Mouse (Mus musculus) hindbrain, embryonic 12.5 days (tissue): ENCODE data around the gene Nhsl2. TPM values are rescaled to one million over a fixed set of nuclear protein-coding genes. Genes with fewer than 3 reads are reported as not detected.

Experiments used
- ATAC-seq: fragments of 200-750 bp; cut with Nextera tagmentation; 2 replicates; pipeline ENCODE4 v1.8.0; 2017; ENCODE audit warnings: moderate TSS enrichment; ENCODE audit not compliant: low FRiP score
- H3K27ac ChIP-seq: fragments of 300-500 bp; sonication (generic); 2 replicates; pipeline ENCODE4 v1.5.1; 2016; ENCODE audit warnings: mild to moderate bottlenecking
- H3K27me3 ChIP-seq: fragments of 300-500 bp; sonication (generic); 2 replicates; pipeline ENCODE4 v1.6.1; 2016; ENCODE audit warnings: mild to moderate bottlenecking
- H3K36me3 ChIP-seq: fragments of 300-500 bp; sonication (generic); 2 replicates; pipeline ENCODE4 v1.6.1; 2016; ENCODE audit warnings: mild to moderate bottlenecking
- H3K4me1 ChIP-seq: fragments of 300-500 bp; sonication (generic); 2 replicates; pipeline ENCODE4 v1.6.1; 2016
- H3K4me2 ChIP-seq: fragments of 300-500 bp; sonication (generic); replicated peaks from 2 replicates; pipeline ENCODE4 v1.6.1; 2016; ENCODE audit warnings: mild to moderate bottlenecking
- H3K4me3 ChIP-seq: fragments of 300-500 bp; sonication (generic); 2 replicates; pipeline ENCODE4 v1.5.1; 2016; ENCODE audit warnings: mild to moderate bottlenecking
- H3K9ac ChIP-seq: fragments of 300-500 bp; sonication (generic); 2 replicates; pipeline ENCODE4 v1.6.1; 2016; ENCODE audit warnings: mild to moderate bottlenecking, moderate library complexity
- H3K9me3 ChIP-seq: fragments of 300-500 bp; sonication (generic); replicated peaks from 2 replicates; pipeline ENCODE4 v1.6.1; 2016; ENCODE audit warnings: mild to moderate bottlenecking
- WGBS: fragments of 180-500 bp; shearing (Covaris S2); methylation state at CpG from one replicate; pipeline ENCODE4 v1.1.7; 2016; 5-methylcytosine and 5-hydroxymethylcytosine counted together
- polyA plus RNA-seq: library from polyadenylated mRNA; unstranded; fragments of >200 nt; fragmentation: Nextera tagmentation; extraction: Ambion mirVana; gene quantifications from 2 replicates; pipeline ENCODE4 v1.2.1, GENCODE M21; 2016

The Nhsl2 gene
- polyA plus RNA-seq, 1 experiment from 2014 or later = 14.7 TPM

GRCm38 (mm10) chrX:101876136-101876535 lies 27.0 kb downstream of the Nhsl2 start:
- Histone ChIP-seq H3K27ac (no peak overlapping the region), H3K4me3 (no peak overlapping the region), H3K9me3 (no peaks in the 10 kb centered on the region), H3K4me2 (no peak overlapping the region), H3K36me3 (no peaks in the 10 kb centered on the region), H3K4me1 (no peaks in the 10 kb centered on the region), H3K9ac (no peak overlapping the region), H3K27me3 (peaks cover 42% of the 10 kb centered on the region)
- ATAC-seq = no peak
- 50% methylated on average over 2 of the region's 2 CpGs for WGBS

- Histone ChIP-seq H3K4me3 (no peak overlapping the region), H3K9ac (no peak overlapping the region), H3K9me3 (no peaks in the 10 kb centered on the region), H3K4me2 (no peak overlapping the region), H3K27me3 (peaks cover 51% of the 10 kb centered on the region), H3K27ac (no peak overlapping the region), H3K4me1 (no peaks in the 10 kb centered on the region), H3K36me3 (no peaks in the 10 kb centered on the region)
- 91% methylated on average over 4 of the region's 4 CpGs for WGBS
- ATAC-seq = no peak
Observed at GRCm38 (mm10) chrX:101877840-101878239, 28.7 kb downstream of the Nhsl2 start.

- H3K27ac ChIP-seq = no peak overlapping the region
- WGBS = 67% methylated on average over 4 of the region's 4 CpGs
- no peak overlapping the region for H3K4me2 ChIP-seq
- H3K36me3 ChIP-seq = no peaks in the 10 kb centered on the region
- H3K9me3 ChIP-seq = no peaks in the 10 kb centered on the region
- no peak for ATAC-seq
- no peak overlapping the region for H3K4me3 ChIP-seq
- H3K4me1 ChIP-seq = no peaks in the 10 kb centered on the region
- H3K9ac ChIP-seq = no peak overlapping the region
- peaks cover 54% of the 10 kb centered on the region for H3K27me3 ChIP-seq
Observed at GRCm38 (mm10) chrX:101878546-101878945, 29.4 kb downstream of the Nhsl2 start.

- Histone ChIP-seq H3K27ac (no peak overlapping the region), H3K27me3 (peaks cover 32% of the 10 kb centered on the region)
- no peak for ATAC-seq
Observed at GRCm38 (mm10) chrX:101882141-101882751, 33.1 kb downstream of the Nhsl2 start.

GRCm38 (mm10) chrX:101889384-101889783 lies 40.2 kb downstream of the Nhsl2 start:
- Histone ChIP-seq H3K27ac (no peak overlapping the region), H3K4me2 (no peak overlapping the region), H3K4me1 (no peaks in the 10 kb centered on the region), H3K27me3 (peaks cover 13% of the 10 kb centered on the region), H3K9ac (no peak overlapping the region), H3K36me3 (no peaks in the 10 kb centered on the region), H3K4me3 (no peak overlapping the region), H3K9me3 (no peaks in the 10 kb centered on the region)
- ATAC-seq = no peak
- 43% methylated on average over 4 of the region's 4 CpGs for WGBS

More at GRCm38 (mm10) chrX:101882141-101882751, 33.1 kb downstream of the Nhsl2 start:
- no peak overlapping the region for H3K9ac ChIP-seq
- H3K36me3 ChIP-seq = no peaks in the 10 kb centered on the region
- no peaks in the 10 kb centered on the region for H3K9me3 ChIP-seq
- 49% methylated on average over 3 of the region's 3 CpGs for WGBS
- no peak overlapping the region for H3K4me3 ChIP-seq
- no peaks in the 10 kb centered on the region for H3K4me1 ChIP-seq
- H3K4me2 ChIP-seq = no peak overlapping the region

GRCm38 (mm10) chrX:101889813-101890469 lies 40.8 kb downstream of the Nhsl2 start:
- no peak overlapping the region for H3K27ac ChIP-seq
- H3K4me1 ChIP-seq = no peaks in the 10 kb centered on the region
- H3K9ac ChIP-seq = no peak overlapping the region
- no peak overlapping the region for H3K4me3 ChIP-seq
- WGBS = 77% methylated on average over 4 of the region's 4 CpGs
- no peaks in the 10 kb centered on the region for H3K36me3 ChIP-seq
- H3K27me3 ChIP-seq = peaks cover 17% of the 10 kb centered on the region
- no peak for ATAC-seq
- H3K9me3 ChIP-seq = no peaks in the 10 kb centered on the region
- no peak overlapping the region for H3K4me2 ChIP-seq

- ATAC-seq = no peak
- Histone ChIP-seq H3K4me2 (no peak overlapping the region), H3K27me3 (peaks cover 36% of the 10 kb centered on the region), H3K36me3 (no peaks in the 10 kb centered on the region), H3K9ac (no peak overlapping the region), H3K4me1 (no peaks in the 10 kb centered on the region), H3K9me3 (no peaks in the 10 kb centered on the region), H3K4me3 (no peak overlapping the region), H3K27ac (no peak overlapping the region)
- 87% methylated on average over 7 of the region's 7 CpGs for WGBS
Observed at GRCm38 (mm10) chrX:101893796-101894195, 44.6 kb downstream of the Nhsl2 start.

- WGBS = 70% methylated on average over 4 of the region's 4 CpGs
- no peak overlapping the region for H3K4me2 ChIP-seq
- no peaks in the 10 kb centered on the region for H3K9me3 ChIP-seq
- no peaks in the 10 kb centered on the region for H3K4me1 ChIP-seq
- peaks cover 49% of the 10 kb centered on the region for H3K27me3 ChIP-seq
- H3K9ac ChIP-seq = no peak overlapping the region
- no peaks in the 10 kb centered on the region for H3K36me3 ChIP-seq
- no peak overlapping the region for H3K27ac ChIP-seq
- no peak for ATAC-seq
- H3K4me3 ChIP-seq = no peak overlapping the region
Observed at GRCm38 (mm10) chrX:101898341-101898740, 49.2 kb downstream of the Nhsl2 start.

- Histone ChIP-seq H3K9me3 (no peaks in the 10 kb centered on the region), H3K4me2 (no peak overlapping the region), H3K36me3 (no peaks in the 10 kb centered on the region), H3K27ac (no peak overlapping the region), H3K9ac (no peak overlapping the region), H3K4me1 (no peaks in the 10 kb centered on the region), H3K27me3 (peaks cover 36% of the 10 kb centered on the region), H3K4me3 (no peak overlapping the region)
- no peak for ATAC-seq
- 70% methylated on average over 7 of the region's 7 CpGs for WGBS
Observed at GRCm38 (mm10) chrX:101901806-101902490, 52.8 kb downstream of the Nhsl2 start.

- H3K27me3 ChIP-seq = peaks cover 30% of the 10 kb centered on the region
Observed at GRCm38 (mm10) chrX:101902597-101902996, 53.4 kb downstream of the Nhsl2 start.

GRCm38 (mm10) chrX:101907301-101907700 lies 58.1 kb downstream of the Nhsl2 start:
- no peak for ATAC-seq
- 70% methylated on average over 5 of the region's 5 CpGs for WGBS
- Histone ChIP-seq H3K9ac (no peak overlapping the region), H3K27me3 (peaks cover 21% of the 10 kb centered on the region), H3K36me3 (no peaks in the 10 kb centered on the region), H3K4me1 (no peaks in the 10 kb centered on the region), H3K4me3 (no peak overlapping the region), H3K9me3 (no peaks in the 10 kb centered on the region), H3K4me2 (no peak overlapping the region), H3K27ac (no peak overlapping the region)

More at GRCm38 (mm10) chrX:101902597-101902996, 53.4 kb downstream of the Nhsl2 start:
- Histone ChIP-seq H3K9me3 (no peaks in the 10 kb centered on the region), H3K9ac (no peak overlapping the region), H3K4me2 (no peak overlapping the region), H3K4me1 (no peaks in the 10 kb centered on the region), H3K4me3 (no peak overlapping the region), H3K27ac (no peak overlapping the region), H3K36me3 (no peaks in the 10 kb centered on the region)
- no peak for ATAC-seq
- WGBS = 75% methylated on average over 4 of the region's 4 CpGs

GRCm38 (mm10) chrX:101929131-101929530 lies 79.9 kb downstream of the Nhsl2 start:
- Histone ChIP-seq H3K27me3 (peaks cover 34% of the 10 kb centered on the region), H3K9me3 (no peaks in the 10 kb centered on the region)
- no peak for ATAC-seq

More at GRCm38 (mm10) chrX:101929131-101929530, 79.9 kb downstream of the Nhsl2 start:
- H3K36me3 ChIP-seq = no peaks in the 10 kb centered on the region
- no peak overlapping the region for H3K4me2 ChIP-seq
- 87% methylated on average over 2 of the region's 2 CpGs for WGBS
- no peak overlapping the region for H3K9ac ChIP-seq
- H3K27ac ChIP-seq = no peak overlapping the region
- H3K4me3 ChIP-seq = no peak overlapping the region
- no peaks in the 10 kb centered on the region for H3K4me1 ChIP-seq
